Mouse (Mus musculus) liver, postnatal 0 days (tissue): ENCODE measurements around the gene Lekr1. TPM values are rescaled to one million over a fixed set of nuclear protein-coding genes. Genes with fewer than 3 reads are reported as not detected.

Experiments used
- ATAC-seq: fragments of 200-750 bp; cut with Nextera tagmentation; 2 replicates; pipeline ENCODE4 v1.8.0; 2017; ENCODE audit warnings: mild to moderate bottlenecking, moderate library complexity
- DNase-seq: peaks from one replicate; pipeline ENCODE4 v3.0.0-alpha.2; 2016
- H3K27ac ChIP-seq: fragments of 300-500 bp; sonication (generic); 2 replicates; pipeline ENCODE4 v1.5.1; 2014; ENCODE audit warnings: antibody characterized with exemption, moderate library complexity, mild to moderate bottlenecking, low read depth
- H3K27me3 ChIP-seq: fragments of 300-500 bp; sonication (generic); 2 replicates; pipeline ENCODE4 v1.6.1; 2014; ENCODE audit warnings: low read length, control low read depth, mixed read lengths; ENCODE audit not compliant: insufficient read depth
- H3K36me3 ChIP-seq: fragments of 300-500 bp; sonication (generic); replicated peaks from 2 replicates; pipeline ENCODE4 v1.6.1; 2014; ENCODE audit warnings: mild to moderate bottlenecking, control low read depth, low read length, moderate library complexity, mixed read lengths; ENCODE audit not compliant: insufficient read depth
- H3K4me1 ChIP-seq: fragments of 300-500 bp; sonication (generic); 2 replicates; pipeline ENCODE4 v1.6.1; 2014; ENCODE audit warnings: antibody characterized with exemption, mild to moderate bottlenecking, control low read depth; ENCODE audit not compliant: insufficient read depth
- H3K4me2 ChIP-seq: fragments of 300-500 bp; sonication (generic); 2 replicates; pipeline ENCODE4 v1.6.1; 2014; ENCODE audit warnings: low read depth, mild to moderate bottlenecking, low read length, moderate library complexity, mixed read lengths
- H3K4me3 ChIP-seq: fragments of 300-500 bp; sonication (generic); 2 replicates; pipeline ENCODE4 v1.5.1; 2014; ENCODE audit warnings: low read depth, low read length
- H3K9ac ChIP-seq: fragments of 300-500 bp; sonication (generic); replicated peaks from 2 replicates; pipeline ENCODE4 v1.6.1; 2014; ENCODE audit warnings: mild to moderate bottlenecking, moderate library complexity
- H3K9me3 ChIP-seq: fragments of 300-500 bp; sonication (generic); 2 replicates; pipeline ENCODE4 v1.6.1; 2016; ENCODE audit warnings: mild to moderate bottlenecking, control low read depth, low read length, mixed read lengths
- CTCF ChIP-seq: sonication (generic); IDR thresholded peaks from 2 replicates; pipeline ENCODE4 v1.5.1; 2016; ENCODE audit warnings: antibody characterized with exemption, low read depth
- EP300 ChIP-seq: IDR thresholded peaks from 2 replicates; pipeline ENCODE4 v1.6.1; 2016; ENCODE audit warnings: antibody characterized with exemption, low read depth, mild to moderate bottlenecking
- WGBS: fragments of 180-500 bp; shearing (Covaris S2); extraction: QIAGEN DNeasy Blood & Tissue Kit; methylation state at CpG from one replicate; pipeline ENCODE4 v1.1.7; 2014; ENCODE audit not compliant: insufficient replicate concordance; 5-methylcytosine and 5-hydroxymethylcytosine counted together
- polyA plus RNA-seq: library from polyadenylated mRNA; unstranded; fragments of >200 nt; fragmentation: Nextera tagmentation; extraction: Ambion mirVana; gene quantifications from 2 replicates; pipeline ENCODE4 v1.2.1, GENCODE M21; 2015

Lekr1 gene
- polyA plus RNA-seq, 1 experiment from 2014 or later, result 1.0 TPM

DNA sequence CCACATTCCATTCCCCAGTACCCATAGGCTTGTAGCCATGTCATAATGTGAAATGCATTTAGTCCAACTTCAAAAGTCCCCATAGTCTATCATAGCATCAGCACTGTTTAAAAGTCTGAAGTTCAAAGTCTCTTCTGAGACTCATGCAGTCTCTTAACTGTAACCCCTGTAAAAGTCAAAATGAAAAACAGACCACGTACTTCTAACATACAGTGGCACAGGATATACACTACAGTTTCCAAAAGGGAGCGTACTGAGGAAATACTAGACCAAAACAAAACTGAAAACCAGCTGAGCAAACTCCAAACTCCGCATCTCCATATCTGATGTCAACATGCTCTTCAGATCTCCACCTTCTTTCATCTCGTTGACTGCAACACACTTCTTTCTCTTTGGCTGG lies 127.5 kb downstream of the Lekr1 start:
- H3K36me3 ChIP-seq, result no peaks in the 10 kb centered on the region
- no peak overlapping the region for H3K9ac ChIP-seq
- H3K4me3 ChIP-seq, result no peak overlapping the region
- WGBS, result 72% methylated on average over 4 of the region's 4 CpGs
- TF ChIP-seq EP300, result no peak
- no peak for DNase-seq
- H3K4me2 ChIP-seq, result no peak overlapping the region
- no peaks in the 10 kb centered on the region for H3K27me3 ChIP-seq
- no peaks in the 10 kb centered on the region for H3K4me1 ChIP-seq
- no peaks in the 10 kb centered on the region for H3K9me3 ChIP-seq
- H3K27ac ChIP-seq, result no peak overlapping the region
- ATAC-seq, result no peak

DNA sequence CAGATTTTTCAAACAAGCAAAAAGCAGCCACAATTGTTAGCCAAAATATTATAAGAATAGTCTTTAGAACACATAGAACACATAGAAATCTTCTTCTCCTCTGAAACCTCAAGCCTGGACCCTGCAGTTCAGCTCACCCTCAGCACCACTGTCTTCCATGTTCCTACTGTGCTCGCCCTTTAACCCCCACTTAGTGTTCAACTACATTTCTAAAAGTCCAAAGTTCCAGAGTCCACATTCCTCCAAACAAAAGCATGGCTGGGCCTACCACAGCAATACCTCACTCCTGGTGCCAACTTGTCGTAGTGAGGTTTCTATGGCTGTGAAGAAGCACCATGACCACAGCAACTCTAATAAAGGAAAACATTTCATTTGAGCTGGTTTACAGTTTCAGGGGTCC lies 128.7 kb downstream of the Lekr1 start:
- Histone ChIP-seq H3K27me3 (no peaks in the 10 kb centered on the region), H3K4me2 (no peak overlapping the region), H3K36me3 (no peaks in the 10 kb centered on the region), H3K9ac (no peak overlapping the region), H3K9me3 (no peaks in the 10 kb centered on the region), H3K4me3 (no peak overlapping the region), H3K27ac (no peak overlapping the region), H3K4me1 (no peaks in the 10 kb centered on the region)
- ATAC-seq (no peak), DNase-seq (no peak)
- TF ChIP-seq EP300 (no peak), CTCF (no peak)
- WGBS, result 71% methylated on average over 2 of the region's 2 CpGs

DNA sequence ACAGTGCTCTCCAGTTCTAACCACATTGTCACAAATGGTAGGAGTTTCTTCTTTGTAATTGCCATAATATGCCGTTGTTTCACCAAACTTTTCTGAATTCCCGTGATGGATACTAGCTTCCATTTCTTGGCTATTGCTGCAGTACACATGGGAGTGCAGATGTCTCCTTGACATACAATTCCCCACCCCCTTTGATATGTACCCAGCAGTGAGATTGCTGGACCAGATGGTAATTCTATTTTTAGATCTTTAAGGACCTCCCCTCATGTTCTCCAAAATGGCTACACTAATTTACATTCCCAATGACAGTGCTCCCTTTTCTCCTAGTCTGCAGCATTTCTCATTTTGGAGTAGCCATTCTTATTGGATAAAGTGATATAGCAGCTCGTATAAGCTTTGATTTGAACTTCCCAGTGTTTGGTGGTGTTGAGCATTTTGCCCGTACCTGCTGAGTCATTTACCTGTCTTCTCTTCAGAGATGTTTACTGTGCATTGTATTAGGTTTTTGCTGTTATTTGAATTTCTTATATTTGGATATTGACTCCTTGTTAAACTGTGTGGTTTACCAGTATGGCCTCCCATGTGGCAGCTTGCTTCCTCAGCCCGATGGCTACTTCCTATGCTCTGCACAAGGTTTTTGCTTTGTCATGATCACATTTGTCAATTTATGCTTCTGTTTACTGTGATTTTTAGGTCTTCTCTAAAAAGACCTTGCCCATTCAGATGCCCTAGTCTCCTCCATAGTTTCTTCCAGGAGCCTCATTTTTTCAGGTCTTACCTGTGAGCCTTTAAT lies 131.5 kb downstream of the Lekr1 start:
- Histone ChIP-seq H3K27me3 (no peaks in the 10 kb centered on the region), H3K9me3 (no peaks in the 10 kb centered on the region), H3K27ac (no peak overlapping the region), H3K9ac (no peak overlapping the region), H3K4me2 (no peak overlapping the region), H3K4me1 (no peaks in the 10 kb centered on the region), H3K4me3 (no peak overlapping the region), H3K36me3 (no peaks in the 10 kb centered on the region)
- DNase-seq (no peak), ATAC-seq (no peak)
- WGBS, result 81% methylated on average over 5 of the region's 5 CpGs
- TF ChIP-seq CTCF (no peak), EP300 (no peak)

DNA sequence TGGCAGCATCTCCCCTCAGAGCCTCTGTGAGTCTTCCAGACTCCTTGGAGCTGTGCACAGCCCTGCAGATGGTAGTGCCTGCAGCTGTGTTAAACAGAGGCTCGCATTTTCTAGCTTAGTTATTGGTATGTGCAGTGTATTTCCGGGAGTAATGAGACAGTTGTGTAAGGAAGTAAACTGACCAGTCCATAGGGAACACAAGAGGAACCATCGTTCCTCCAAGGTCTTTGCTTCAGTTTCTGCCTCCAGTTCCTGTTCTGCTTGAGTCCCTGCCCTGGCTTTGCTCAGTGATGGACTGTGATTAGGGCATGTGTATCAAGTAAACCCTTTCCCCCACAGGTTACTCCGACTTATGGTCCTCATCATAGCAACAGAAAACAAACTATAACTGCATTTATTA lies 134.9 kb downstream of the Lekr1 start:
- no peaks in the 10 kb centered on the region for H3K27me3 ChIP-seq
- WGBS, result 68% methylated on average over 4 of the region's 4 CpGs
- H3K9ac ChIP-seq, result no peak overlapping the region
- H3K4me1 ChIP-seq, result no peaks in the 10 kb centered on the region
- no peak overlapping the region for H3K4me3 ChIP-seq
- TF ChIP-seq EP300 (no peak), CTCF (no peak)
- H3K9me3 ChIP-seq, result no peaks in the 10 kb centered on the region
- ATAC-seq, result no peak
- H3K36me3 ChIP-seq, result no peaks in the 10 kb centered on the region
- no peak for DNase-seq
- H3K4me2 ChIP-seq, result no peak overlapping the region
- H3K27ac ChIP-seq, result no peak overlapping the region

DNA sequence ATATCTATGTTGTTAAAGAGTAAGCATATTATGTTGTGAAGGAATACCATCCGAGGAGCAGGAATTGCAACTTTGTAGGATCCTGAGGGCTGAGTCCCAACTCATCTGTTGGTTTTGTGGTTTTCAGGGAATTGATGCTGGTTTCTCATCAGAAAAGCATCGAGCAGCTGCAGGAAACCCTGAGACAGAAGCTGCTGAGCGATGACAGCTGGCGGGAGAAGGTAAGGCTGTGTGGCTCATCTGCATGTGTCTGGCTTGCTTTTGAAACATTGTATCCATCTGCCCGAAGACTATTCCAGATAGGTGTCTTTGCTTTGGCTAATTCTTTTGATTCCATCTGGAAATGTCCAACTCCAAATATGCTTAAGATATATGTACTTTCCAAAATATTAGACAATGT lies 136.2 kb downstream of the Lekr1 start:
- Histone ChIP-seq H3K4me1 (no peaks in the 10 kb centered on the region), H3K9me3 (no peaks in the 10 kb centered on the region), H3K4me3 (no peak overlapping the region), H3K27ac (no peak overlapping the region), H3K4me2 (no peak overlapping the region), H3K9ac (no peak overlapping the region), H3K27me3 (no peaks in the 10 kb centered on the region), H3K36me3 (no peaks in the 10 kb centered on the region)
- DNase-seq (no peak), ATAC-seq (no peak)
- no peak for TF ChIP-seq CTCF
- TF ChIP-seq EP300, result no peak
- WGBS, result 68% methylated on average over 5 of the region's 5 CpGs

DNA sequence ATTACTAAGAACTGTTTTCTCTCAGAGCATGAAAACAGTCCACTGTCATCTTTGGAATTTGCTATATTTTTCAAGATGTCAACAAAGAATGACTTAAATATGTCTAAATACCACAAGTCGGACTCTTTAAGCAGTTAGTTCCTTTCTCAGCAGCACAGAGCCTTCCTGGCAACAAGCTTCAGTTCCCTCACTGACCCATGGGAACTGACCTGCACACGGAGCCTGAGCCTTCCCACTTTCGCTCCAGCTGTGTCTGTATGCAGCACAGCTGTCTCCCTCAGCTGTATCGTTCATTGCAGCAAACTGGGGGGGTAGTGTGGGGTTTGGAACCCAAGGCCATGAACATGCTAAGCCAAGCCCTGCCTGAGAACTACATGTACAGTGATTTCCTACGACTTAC lies 136.8 kb downstream of the Lekr1 start:
- no peak for DNase-seq
- no peak for ATAC-seq
- Histone ChIP-seq H3K4me1 (no peaks in the 10 kb centered on the region), H3K9me3 (no peaks in the 10 kb centered on the region), H3K9ac (no peak overlapping the region), H3K36me3 (no peaks in the 10 kb centered on the region), H3K4me2 (no peak overlapping the region), H3K27me3 (no peaks in the 10 kb centered on the region), H3K4me3 (no peak overlapping the region), H3K27ac (no peak overlapping the region)
- WGBS, result 54% methylated on average over 5 of the region's 5 CpGs
- TF ChIP-seq CTCF (no peak), EP300 (no peak)

DNA sequence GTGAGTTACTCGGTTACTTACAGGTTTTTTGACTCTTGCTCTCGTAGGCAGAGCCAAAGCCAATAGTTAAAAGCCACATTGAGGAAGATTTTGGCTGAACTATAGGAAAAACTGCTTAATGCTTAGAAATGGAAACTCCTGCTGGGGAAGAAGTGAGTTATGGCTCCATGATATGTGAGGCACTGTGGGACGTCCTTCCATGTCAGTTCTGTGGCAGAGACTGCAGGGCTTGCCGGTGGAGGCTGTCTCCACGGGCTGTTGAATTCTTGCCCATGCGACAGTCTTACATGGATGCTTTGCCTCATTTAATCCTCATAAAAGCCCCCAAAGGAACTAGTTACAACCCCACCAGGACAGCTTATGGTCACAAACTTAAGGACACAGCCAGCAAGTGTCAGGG lies 148.9 kb downstream of the Lekr1 start:
- Histone ChIP-seq H3K4me3 (no peak overlapping the region), H3K27me3 (no peaks in the 10 kb centered on the region), H3K9me3 (no peaks in the 10 kb centered on the region), H3K9ac (no peak overlapping the region), H3K4me2 (no peak overlapping the region), H3K27ac (no peak overlapping the region), H3K4me1 (no peaks in the 10 kb centered on the region), H3K36me3 (no peaks in the 10 kb centered on the region)
- no peak for DNase-seq
- TF ChIP-seq EP300 (no peak), CTCF (no peak)
- ATAC-seq, result no peak
- WGBS, result 85% methylated on average over 6 of the region's 6 CpGs
